Mouse (Mus musculus) hindbrain, postnatal 0 days (tissue): ENCODE measurements around the gene Hdgf. TPM values are rescaled to one million over a fixed set of nuclear protein-coding genes. Genes with fewer than 3 reads are reported as not detected.

ENCODE experiments used
- ATAC-seq: fragments of 200-750 bp; cut with Nextera tagmentation; 2 replicates; pipeline ENCODE4 v1.8.0; 2017; ENCODE audit warnings: mild to moderate bottlenecking, moderate TSS enrichment, moderate library complexity
- DNase-seq: peaks from one replicate; pipeline ENCODE4 v3.0.0-alpha.2; 2015; ENCODE audit warnings: low spot score
- H3K27ac ChIP-seq: fragments of 300-500 bp; sonication (generic); 2 replicates; pipeline ENCODE4 v1.5.1; 2014; ENCODE audit warnings: mild to moderate bottlenecking
- H3K27me3 ChIP-seq: fragments of 300-500 bp; sonication (generic); 2 replicates; pipeline ENCODE4 v1.6.1; 2014; ENCODE audit warnings: low read length, mixed read lengths; ENCODE audit not compliant: insufficient read depth
- H3K36me3 ChIP-seq: fragments of 300-500 bp; sonication (generic); 2 replicates; pipeline ENCODE4 v1.6.1; 2014; ENCODE audit warnings: low read length, mixed read lengths; ENCODE audit not compliant: insufficient read depth
- H3K4me1 ChIP-seq: fragments of 300-500 bp; sonication (generic); 2 replicates; pipeline ENCODE4 v1.6.1; 2014; ENCODE audit warnings: antibody characterized with exemption, low read length, mixed read lengths; ENCODE audit not compliant: insufficient read depth
- H3K4me2 ChIP-seq: fragments of 300-500 bp; sonication (generic); 2 replicates; pipeline ENCODE4 v1.6.1; 2014; ENCODE audit warnings: low read depth, mild to moderate bottlenecking, low read length, moderate library complexity, mixed read lengths
- H3K4me3 ChIP-seq: fragments of 300-500 bp; sonication (generic); 2 replicates; pipeline ENCODE4 v1.5.1; 2014; ENCODE audit warnings: low read length
- H3K9ac ChIP-seq: fragments of 300-500 bp; sonication (generic); replicated peaks from 2 replicates; pipeline ENCODE4 v1.6.1; 2014; ENCODE audit warnings: mild to moderate bottlenecking, low read length, moderate library complexity, mixed read lengths
- H3K9me3 ChIP-seq: fragments of 300-500 bp; sonication (generic); 2 replicates; pipeline ENCODE4 v1.6.1; 2016; ENCODE audit warnings: low read length, mixed read lengths
- CTCF ChIP-seq: IDR thresholded peaks from 2 replicates; pipeline ENCODE4 v1.5.1; 2016; ENCODE audit warnings: antibody characterized with exemption, control low read depth, low read depth
- WGBS: fragments of 180-500 bp; shearing (Covaris S2); extraction: QIAGEN DNeasy Blood & Tissue Kit; methylation state at CpG from one replicate; pipeline ENCODE4 v1.1.7; 2014; 5-methylcytosine and 5-hydroxymethylcytosine counted together
- polyA plus RNA-seq: library from polyadenylated mRNA; unstranded; fragments of >200 nt; fragmentation: Nextera tagmentation; extraction: Ambion mirVana; gene quantifications from 2 replicates; pipeline ENCODE4 v1.2.1, GENCODE M21; 2015
- total RNA-seq: library from RNA; depleted of rRNA; stranded (reverse); fragments of >200 nt; gene quantifications from 2 replicates; pipeline ENCODE4 v1.2.3, GENCODE M21; 2014

Hdgf gene
- total and polyA plus RNA-seq, 2 experiments from 2014 or later = 82.1 to 145 TPM

- Histone ChIP-seq H3K4me2 (peak within 1 kb of the TSS; percentile 60), H3K36me3 (no peaks in the 10 kb centered on the region), H3K27ac (no peak within 1 kb of the TSS), H3K9me3 (no peaks in the 10 kb centered on the region), H3K9ac (0 out of 2 replicates have a peak within 1 kb of the TSS, but pooled peaks have one; percentile 5), H3K4me3 (peak within 1 kb of the TSS; percentile 32), H3K4me1 (peaks cover 22% of the 10 kb centered on the region), H3K27me3 (no peaks in the 10 kb centered on the region; the same call in 1 of the 2 replicates)
- ATAC-seq (no peak), DNase-seq (peak; percentile 27)
- TF ChIP-seq CTCF = no peak
- 4% methylated on average over 35 of the region's 35 CpGs for WGBS
Measured at GRCm38 (mm10) chr3:87948378-87949265, 42.5 kb downstream of the Hdgf start, which contains the start of gene Crabp2. TSS of gene Crabp2 (plus strand) at chr3:87948666.

- DNase-seq = no peak
- WGBS = 22% methylated on average over 16 of the region's 16 CpGs
- ATAC-seq = no peak
- Histone ChIP-seq H3K27me3 (no peaks in the 10 kb centered on the region; the same call in 1 of the 2 replicates), H3K27ac (no peak overlapping the region), H3K36me3 (no peaks in the 10 kb centered on the region), H3K9ac (no peak overlapping the region), H3K4me2 (peak overlapping the region; percentile 60), H3K4me3 (no peak overlapping the region), H3K4me1 (peaks cover 22% of the 10 kb centered on the region), H3K9me3 (no peaks in the 10 kb centered on the region)
- TF ChIP-seq CTCF = no peak
Measured at GRCm38 (mm10) chr3:87949266-87949954, 43.3 kb downstream of the Hdgf start.

GRCm38 (mm10) chr3:87949955-87950515 lies 43.9 kb downstream of the Hdgf start:
- Histone ChIP-seq H3K4me1 (peaks cover 22% of the 10 kb centered on the region), H3K9ac (no peak overlapping the region)
- no peak for DNase-seq

GRCm38 (mm10) chr3:87951946-87952345 lies 45.8 kb downstream of the Hdgf start:
- ATAC-seq (no peak), DNase-seq (no peak)
- no peak for TF ChIP-seq CTCF
- H3K36me3 ChIP-seq = no peaks in the 10 kb centered on the region
- no peak overlapping the region for H3K4me3 ChIP-seq
- H3K4me2 ChIP-seq = peak overlapping the region; percentile 45
- WGBS = 21% methylated on average over 12 of the region's 12 CpGs
- peaks cover 21% of the 10 kb centered on the region for H3K4me1 ChIP-seq
- H3K27ac ChIP-seq = no peak overlapping the region
- no peaks in the 10 kb centered on the region; the same call in 1 of the 2 replicates for H3K27me3 ChIP-seq
- H3K9me3 ChIP-seq = no peaks in the 10 kb centered on the region
- no peak overlapping the region for H3K9ac ChIP-seq

More at GRCm38 (mm10) chr3:87949955-87950515, 43.9 kb downstream of the Hdgf start:
- H3K9me3 ChIP-seq = no peaks in the 10 kb centered on the region
- H3K4me3 ChIP-seq = no peak overlapping the region
- H3K4me2 ChIP-seq = no peak overlapping the region; the same call in 1 of the 2 replicates
- H3K36me3 ChIP-seq = no peaks in the 10 kb centered on the region
- WGBS = 20% methylated on average over 13 of the region's 13 CpGs
- no peak for ATAC-seq
- TF ChIP-seq CTCF = no peak
- H3K27me3 ChIP-seq = no peaks in the 10 kb centered on the region; the same call in 1 of the 2 replicates
- H3K27ac ChIP-seq = no peak overlapping the region

- DNase-seq (peak; percentile 55), ATAC-seq (peak; percentile 60)
- no peak overlapping the region; the same call in 1 of the 2 replicates for H3K27ac ChIP-seq
- no peaks in the 10 kb centered on the region for H3K9me3 ChIP-seq
- WGBS = 11% methylated on average over 5 of the region's 5 CpGs
- 0 out of 2 replicates have a peak overlapping the region, but pooled peaks have one; percentile 6 for H3K4me3 ChIP-seq
- TF ChIP-seq CTCF = no peak
- H3K9ac ChIP-seq = 0 out of 2 replicates have a peak overlapping the region, but pooled peaks have one; percentile 5
- no peaks in the 10 kb centered on the region for H3K36me3 ChIP-seq
- H3K27me3 ChIP-seq = no peaks in the 10 kb centered on the region; the same call in 1 of the 2 replicates
- H3K4me2 ChIP-seq = peak overlapping the region; percentile 45
- peaks cover 16% of the 10 kb centered on the region for H3K4me1 ChIP-seq
Measured at GRCm38 (mm10) chr3:87952440-87952839, 46.3 kb downstream of the Hdgf start.

GRCm38 (mm10) chr3:87958056-87958455 lies 51.9 kb downstream of the Hdgf start:
- Histone ChIP-seq H3K9me3 (no peaks in the 10 kb centered on the region), H3K27ac (no peak overlapping the region), H3K9ac (no peak overlapping the region), H3K27me3 (no peaks in the 10 kb centered on the region), H3K4me1 (peaks cover 6% of the 10 kb centered on the region), H3K4me2 (no peak overlapping the region), H3K36me3 (no peaks in the 10 kb centered on the region), H3K4me3 (no peak overlapping the region)
- DNase-seq (no peak), ATAC-seq (no peak)
- WGBS = 12% methylated on average over 1 of the region's 1 CpGs
- TF ChIP-seq CTCF = no peak
